Mouse (Mus musculus) liver, embryonic 14.5 days (tissue): ENCODE measurements around the gene Aldoc. TPM values are rescaled to one million over a fixed set of nuclear protein-coding genes. Genes with fewer than 3 reads are reported as not detected.
A peak's percentile ranks its signal among the peaks of the same experiment; 100 is the strongest.

ENCODE experiments used
- ATAC-seq: fragments of 200-750 bp; cut with Nextera tagmentation; 2 replicates; pipeline ENCODE4 v1.8.0; 2017; ENCODE audit warnings: moderate number of reproducible peaks, mild to moderate bottlenecking, moderate library complexity; ENCODE audit not compliant: insufficient read depth
- DNase-seq, 3 experiments: peaks; one replicate each; pipeline ENCODE4 v3.0.0-alpha.2; 2012 to 2013; ENCODE audit warnings: low read depth in 3 of 3, low spot score in 3 of 3
- H3K27ac ChIP-seq: fragments of 300-500 bp; sonication (generic); 2 replicates; pipeline ENCODE4 v1.5.1; 2014; ENCODE audit warnings: moderate library complexity, mild to moderate bottlenecking, control low read depth, inconsistent platforms
- H3K27me3 ChIP-seq: fragments of 300-500 bp; sonication (generic); 2 replicates; pipeline ENCODE4 v1.6.1; 2014; ENCODE audit warnings: mild to moderate bottlenecking, low read length, moderate library complexity; ENCODE audit not compliant: control insufficient read depth, insufficient read depth
- H3K36me3 ChIP-seq: fragments of 300-500 bp; sonication (generic); replicated peaks from 2 replicates; pipeline ENCODE4 v1.6.1; 2014; ENCODE audit warnings: low read depth; ENCODE audit not compliant: control insufficient read depth, insufficient read depth
- H3K4me1 ChIP-seq, 2 experiments: fragments of 200-500 bp in 1 of 2; fragments of 300-500 bp in 1 of 2; sonication (generic) in 1 of 2; replicated peaks; 2 replicates each; pipeline ENCODE4 v1.6.1; 2012 to 2014; ENCODE audit warnings: antibody characterized with exemption in 1 of 2, inconsistent platforms in 1 of 2, low read length in 1 of 2; ENCODE audit not compliant: control insufficient read depth in 2 of 2, insufficient read depth in 2 of 2
- H3K4me2 ChIP-seq: fragments of 300-500 bp; sonication (generic); 2 replicates; pipeline ENCODE4 v1.6.1; 2014; ENCODE audit warnings: low read depth, mild to moderate bottlenecking, control low read depth, moderate library complexity
- H3K4me3 ChIP-seq, 2 experiments: fragments of 200-500 bp in 1 of 2; fragments of 300-500 bp in 1 of 2; sonication (generic) in 1 of 2; 2 replicates each; pipeline ENCODE4 v1.5.1; 2012 to 2014; ENCODE audit warnings: low read depth in 2 of 2, low read length in 2 of 2, mild to moderate bottlenecking in 2 of 2, control low read depth in 1 of 2, inconsistent platforms in 1 of 2, moderate library complexity in 1 of 2; ENCODE audit not compliant: insufficient read depth in 1 of 2
- H3K9ac ChIP-seq: fragments of 300-500 bp; sonication (generic); replicated peaks from 2 replicates; pipeline ENCODE4 v1.6.1; 2014; ENCODE audit warnings: mild to moderate bottlenecking, control low read depth, moderate library complexity
- H3K9me3 ChIP-seq: fragments of 300-500 bp; sonication (generic); 2 replicates; pipeline ENCODE4 v1.6.1; 2016; ENCODE audit warnings: low read length, mixed read lengths; ENCODE audit not compliant: control insufficient read depth
- CTCF ChIP-seq: IDR thresholded peaks from 2 replicates; pipeline ENCODE4 v1.5.1; 2016; ENCODE audit warnings: antibody characterized with exemption, low read depth, control low read depth
- EP300 ChIP-seq: IDR thresholded peaks from 2 replicates; pipeline ENCODE4 v1.6.1; 2016; ENCODE audit warnings: antibody characterized with exemption, low read depth
- WGBS: fragments of 180-500 bp; shearing (Covaris S2); extraction: QIAGEN DNeasy Blood & Tissue Kit; methylation state at CpG from one replicate; pipeline ENCODE4 v1.1.7; 2014; ENCODE audit not compliant: insufficient replicate concordance; 5-methylcytosine and 5-hydroxymethylcytosine counted together
- polyA plus RNA-seq, 2 experiments: library from polyadenylated mRNA; depleted of rRNA in 1 of 2; stranded (reverse) in 1 of 2; unstranded in 1 of 2; fragments of >200 nt; fragmentation: Nextera tagmentation in 1 of 2; extraction: Ambion mirVana in 1 of 2; gene quantifications; 2 replicates each; pipeline versions ENCODE4 v1.2.1 to v1.2.3; 2012 to 2014

Gene Aldoc
- polyA plus RNA-seq, 2 experiments = 4.2 to 6.0 TPM

GRCm38 (mm10) chr11:78289146-78289763 lies 33.5 kb upstream of the Aldoc start:
- Histone ChIP-seq H3K9me3 (no peaks in the 10 kb centered on the region), H3K4me2 (no peak overlapping the region), H3K4me1 (no peaks in the 10 kb centered on the region), H3K36me3 (peaks cover 48% of the 10 kb centered on the region), H3K27me3 (no peaks in the 10 kb centered on the region), H3K9ac (no peak overlapping the region), H3K27ac (no peak overlapping the region), H3K4me3 (no peak overlapping the region)
- 74% methylated on average over 7 of the region's 7 CpGs for WGBS
- no peak for DNase-seq
- no peak for ATAC-seq
- TF ChIP-seq EP300 (no peak), CTCF (no peak)

GRCm38 (mm10) chr11:78290654-78291053 lies 32.1 kb upstream of the Aldoc start, which contains the start of gene BC030499:
Gene BC030499 (plus strand): TSS chr11:78290841.
- DNase-seq (no peak), ATAC-seq (no peak)
- no peak within 1 kb of the TSS for H3K9ac ChIP-seq
- no peak within 1 kb of the TSS for H3K4me2 ChIP-seq
- H3K36me3 ChIP-seq = peaks cover 36% of the 10 kb centered on the region
- WGBS = 75% methylated on average over 4 of the region's 4 CpGs
- H3K27me3 ChIP-seq = no peaks in the 10 kb centered on the region
- H3K4me3 ChIP-seq = no peak within 1 kb of the TSS
- no peak within 1 kb of the TSS for H3K27ac ChIP-seq
- H3K9me3 ChIP-seq = no peaks in the 10 kb centered on the region
- H3K4me1 ChIP-seq = no peaks in the 10 kb centered on the region
- TF ChIP-seq EP300 (no peak), CTCF (no peak)

GRCm38 (mm10) chr11:78294585-78294984 lies 28.2 kb upstream of the Aldoc start:
- H3K27me3 ChIP-seq = no peaks in the 10 kb centered on the region
- no peaks in the 10 kb centered on the region for H3K4me1 ChIP-seq
- ATAC-seq (no peak), DNase-seq (no peak)
- no peak for TF ChIP-seq CTCF
- no peak for TF ChIP-seq EP300
- H3K27ac ChIP-seq = no peak overlapping the region
- 73% methylated on average over 6 of the region's 6 CpGs for WGBS
- H3K9ac ChIP-seq = no peak overlapping the region
- no peaks in the 10 kb centered on the region for H3K9me3 ChIP-seq
- peaks cover 4% of the 10 kb centered on the region for H3K36me3 ChIP-seq
- H3K4me2 ChIP-seq = no peak overlapping the region
- no peak overlapping the region for H3K4me3 ChIP-seq

GRCm38 (mm10) chr11:78300917-78301316 lies 21.9 kb upstream of the Aldoc start:
- DNase-seq = no peak
- no peak for TF ChIP-seq EP300
- no peak for TF ChIP-seq CTCF
- peak; percentile 8; the same call in 1 of the 2 replicates for ATAC-seq

GRCm38 (mm10) chr11:78301357-78302084 lies 21.2 kb upstream of the Aldoc start, which contains the start of gene Spag5:
Gene Spag5 (plus strand): TSS chr11:78301529.
- Histone ChIP-seq H3K4me2 (peak within 1 kb of the TSS; percentile 79), H3K9me3 (no peaks in the 10 kb centered on the region), H3K36me3 (peaks cover 35% of the 10 kb centered on the region), H3K27ac (peak within 1 kb of the TSS; percentile 73), H3K27me3 (no peaks in the 10 kb centered on the region), H3K9ac (peak within 1 kb of the TSS; percentile 90), H3K4me3 (peak within 1 kb of the TSS; percentile 77 to 98), H3K4me1 (peaks cover 7 to 11% of the 10 kb centered on the region in 2 experiments)
- DNase-seq = peak; percentile 80 to 82 (median 80)
- WGBS = under 1% methylated on average over 49 of the region's 49 CpGs
- TF ChIP-seq EP300 = no peak
- no peak for TF ChIP-seq CTCF
- ATAC-seq = peak; percentile 99

More at GRCm38 (mm10) chr11:78300917-78301316, 21.9 kb upstream of the Aldoc start:
- peak overlapping the region; percentile 77 to 98 for H3K4me3 ChIP-seq
- H3K27ac ChIP-seq = no peak overlapping the region; the same call in 1 of the 2 replicates
- H3K9ac ChIP-seq = peak overlapping the region; percentile 68
- peaks cover 29% of the 10 kb centered on the region for H3K36me3 ChIP-seq
- H3K4me1 ChIP-seq = peaks cover 3 to 7% of the 10 kb centered on the region in 2 experiments; a peak in 3 of 4 replicates
- peak overlapping the region; percentile 79 for H3K4me2 ChIP-seq
- H3K27me3 ChIP-seq = no peaks in the 10 kb centered on the region
- WGBS = 71% methylated on average over 7 of the region's 7 CpGs
- H3K9me3 ChIP-seq = no peaks in the 10 kb centered on the region
